Mouse (Mus musculus) left cerebral cortex, adult 11 months (tissue): ENCODE results near the gene Atl3.

Experiments used
- DNase-seq: peaks from one replicate; pipeline ENCODE4 v3.0.0; 2022; ENCODE audit warnings: low spot score

Atl3 gene

GRCm38 (mm10) chr19:7500701-7501100, 6.9 kb downstream of the Atl3 start:
- DNase-seq: no peak

GRCm38 (mm10) chr19:7502432-7502831, 8.6 kb downstream of the Atl3 start:
- no peak for DNase-seq

- no peak for DNase-seq
Measured at GRCm38 (mm10) chr19:7506321-7506720, 12.5 kb downstream of the Atl3 start.

- DNase-seq: no peak
Measured at GRCm38 (mm10) chr19:7508026-7508425, 14.2 kb downstream of the Atl3 start.

DNA sequence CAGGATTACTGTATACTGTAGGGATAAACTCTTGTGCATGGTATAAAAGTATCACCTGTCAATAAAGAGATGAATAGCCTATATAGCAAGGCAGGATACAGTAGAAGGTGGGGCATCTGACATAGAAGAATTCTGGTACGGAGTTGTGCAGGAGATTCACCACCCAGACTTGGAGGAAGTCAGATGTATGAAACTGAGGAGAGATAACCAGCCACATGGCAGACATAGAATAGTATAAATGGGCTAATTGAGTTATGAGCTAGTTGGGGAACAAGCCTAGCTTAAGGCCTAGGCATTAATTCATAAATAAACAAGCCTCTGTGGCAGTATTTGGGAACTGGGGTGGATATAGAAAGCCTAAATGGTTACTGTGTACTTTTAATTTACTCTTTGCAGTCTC, 22.6 kb downstream of the Atl3 start:
- no peak for DNase-seq

DNA sequence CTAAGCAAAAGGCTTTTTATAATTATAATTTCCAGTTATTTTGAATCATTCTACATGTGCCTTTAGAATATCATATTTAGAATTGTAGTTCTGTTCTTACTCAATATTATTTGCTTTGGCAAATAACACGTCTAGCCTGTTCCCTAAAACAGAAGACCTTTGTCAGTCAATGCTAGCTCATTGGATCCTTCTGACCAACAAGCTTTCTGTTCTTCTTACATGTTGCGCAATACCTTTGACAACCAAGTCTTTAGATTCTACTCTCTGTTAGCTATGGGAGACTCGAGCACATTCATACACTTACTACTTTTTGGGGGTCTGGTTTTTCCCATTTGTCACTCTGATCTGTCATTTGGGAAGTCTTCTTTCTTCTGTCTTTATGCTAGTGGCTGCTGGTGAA, 27.8 kb downstream of the Atl3 start:
- DNase-seq: no peak

- DNase-seq: no peak
Measured at GRCm38 (mm10) chr19:7522856-7523255, 29.0 kb downstream of the Atl3 start.

DNA sequence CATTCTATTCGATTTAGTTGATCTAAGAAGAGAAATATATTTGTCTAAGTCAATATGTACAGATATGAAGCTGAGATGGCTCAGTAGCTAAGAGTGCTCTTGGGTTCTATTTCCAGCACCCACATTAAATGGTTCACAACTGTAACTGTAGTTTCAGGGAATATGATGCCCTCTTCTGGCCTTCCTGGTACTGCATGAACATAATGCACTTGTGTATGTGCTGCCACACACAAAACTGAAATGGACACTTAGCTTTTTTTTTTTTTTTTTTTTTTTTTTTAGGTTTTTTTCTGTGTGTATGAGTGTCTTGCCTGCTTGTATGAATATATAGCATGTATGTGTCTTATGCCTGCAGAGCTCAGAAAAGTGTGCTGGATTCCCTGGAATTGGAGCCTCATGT, 29.5 kb downstream of the Atl3 start:
- DNase-seq: no peak

DNA sequence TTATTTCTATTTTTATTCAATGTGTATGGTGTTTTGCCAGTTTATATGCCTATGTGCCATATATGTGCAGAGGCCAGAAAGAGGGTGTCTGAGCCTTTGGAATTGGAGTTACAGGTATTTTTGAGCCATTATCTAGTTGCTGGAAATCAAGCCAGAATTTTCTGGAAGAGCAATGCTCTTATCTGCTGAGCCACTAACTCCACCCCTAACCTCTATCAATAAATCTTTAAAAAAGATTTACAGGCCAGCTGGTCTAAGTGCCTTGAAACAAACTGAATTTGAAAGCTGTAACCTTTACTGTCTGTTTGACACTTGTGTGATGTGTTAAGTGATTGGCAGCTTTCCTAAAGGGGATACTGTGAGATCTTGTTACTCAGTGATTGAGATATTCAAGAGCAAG, 29.9 kb downstream of the Atl3 start:
- no peak for DNase-seq

DNA sequence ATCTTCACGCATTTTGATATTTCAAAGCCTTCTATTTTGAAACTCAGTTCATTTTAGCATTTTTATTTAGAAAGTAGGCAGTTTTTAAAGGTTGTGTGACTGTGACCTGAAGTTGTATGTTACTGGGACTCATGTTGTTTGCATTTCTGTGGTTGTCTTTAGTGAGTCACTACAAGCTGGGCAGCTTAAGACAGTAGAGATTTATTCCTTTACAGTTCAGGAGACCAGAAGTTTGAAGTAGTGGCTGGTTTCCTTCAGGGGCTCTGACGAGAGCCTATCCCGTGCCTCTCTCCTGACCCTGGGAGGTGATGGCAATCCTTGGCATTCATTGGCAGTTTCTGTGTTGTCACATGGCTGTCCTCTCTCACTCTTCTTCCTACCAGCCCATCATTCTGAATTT, 31.0 kb downstream of the Atl3 start:
- no peak for DNase-seq

GRCm38 (mm10) chr19:7528639-7529428, 35.0 kb downstream of the Atl3 start:
- DNase-seq: peak; percentile 34

DNA sequence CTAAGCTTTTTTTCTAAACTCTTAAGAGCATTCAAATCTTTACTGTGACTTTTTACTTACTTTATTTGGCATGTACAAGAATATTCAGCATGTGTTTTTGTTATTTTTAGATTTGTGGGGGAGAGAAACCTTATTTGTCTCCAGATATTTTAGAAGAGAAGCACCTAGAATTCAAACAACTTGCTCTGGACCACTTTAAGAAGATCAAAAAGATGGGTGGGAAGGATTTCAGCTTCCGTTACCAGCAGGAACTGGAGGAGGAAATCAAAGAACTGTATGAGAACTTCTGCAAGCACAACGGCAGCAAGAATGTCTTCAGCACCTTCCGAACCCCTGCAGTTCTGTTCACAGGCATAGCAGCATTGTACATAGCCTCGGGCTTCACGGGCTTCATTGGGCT, 38.1 kb downstream of the Atl3 start:
- DNase-seq: peak; percentile 18

DNA sequence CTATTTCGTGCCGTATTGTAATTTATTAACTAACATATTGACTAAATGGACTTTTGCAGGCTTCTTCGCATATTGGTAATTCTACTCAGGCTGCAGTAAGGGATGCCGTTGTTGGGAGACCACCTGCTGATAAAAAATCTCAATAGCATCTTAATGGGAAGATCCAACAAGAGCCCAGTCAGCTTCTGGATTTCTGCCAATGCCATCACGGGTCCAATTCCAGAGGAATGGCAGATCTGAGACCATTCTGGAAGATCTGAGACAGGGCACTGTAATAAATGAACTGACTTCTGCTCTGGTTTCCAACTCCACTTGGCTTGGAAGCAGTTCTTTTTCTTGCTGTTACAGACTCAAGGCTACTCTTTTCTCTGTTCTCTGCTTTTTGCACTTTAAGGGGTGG, 40.1 kb downstream of the Atl3 start:
- DNase-seq: no peak

DNA sequence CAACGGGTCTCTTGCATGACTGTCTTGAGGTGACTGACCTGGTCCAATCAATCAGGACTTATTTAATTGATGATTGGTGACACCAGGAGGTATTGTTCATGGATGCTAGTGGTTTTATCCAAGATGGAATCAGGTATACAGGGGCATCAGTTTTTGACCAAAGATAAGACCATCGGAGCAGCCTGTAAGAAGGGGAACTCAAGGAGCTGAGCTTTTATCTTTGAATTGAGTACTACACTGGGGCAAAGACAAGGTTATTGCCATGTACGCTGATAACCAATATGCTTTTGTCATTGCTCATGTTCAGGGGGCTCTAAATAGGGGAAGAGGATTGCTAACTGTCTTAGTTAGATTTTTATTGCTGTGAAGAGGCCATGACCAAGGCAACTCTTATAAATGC, 55.1 kb downstream of the Atl3 start:
- DNase-seq: no peak

DNA sequence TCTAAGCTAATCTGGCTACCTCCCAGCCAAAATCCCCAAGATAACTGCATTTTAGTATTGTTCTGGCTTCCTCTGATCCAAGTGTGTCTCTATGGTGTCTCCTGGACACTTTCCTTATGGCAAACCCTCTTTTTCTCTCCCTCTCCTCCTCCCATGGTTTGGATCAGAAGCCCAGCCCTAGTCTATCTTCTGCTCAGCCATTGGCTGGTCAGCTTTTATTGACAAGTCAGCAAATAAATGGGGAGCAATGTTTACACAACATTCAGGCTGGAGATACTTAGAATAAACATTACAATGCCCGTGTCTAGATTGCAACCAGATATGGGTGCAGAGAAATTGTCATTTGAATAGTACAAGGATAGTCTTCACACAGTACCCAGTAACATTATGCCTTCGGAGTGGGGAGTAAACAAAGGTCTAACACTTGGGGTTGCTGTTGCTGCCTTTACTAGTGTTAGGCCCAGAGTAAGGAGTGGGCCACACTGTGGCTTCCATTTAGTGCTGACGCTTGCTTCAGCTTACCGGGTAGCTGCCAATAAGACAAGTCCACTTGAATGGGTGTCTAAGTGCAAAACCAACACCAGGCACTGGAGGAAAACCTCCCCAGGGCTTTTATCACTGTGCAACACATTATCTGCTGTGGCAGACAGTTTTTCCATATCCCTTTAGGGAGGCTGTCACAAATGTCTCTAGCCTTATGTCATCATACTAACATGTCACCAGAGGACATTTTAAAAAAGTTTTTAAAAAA, 57.9 kb downstream of the Atl3 start:
- no peak for DNase-seq

GRCm38 (mm10) chr19:7552301-7552673, 58.4 kb downstream of the Atl3 start:
- DNase-seq: no peak

- DNase-seq: no peak
Measured at GRCm38 (mm10) chr19:7553441-7553840, 59.6 kb downstream of the Atl3 start.

GRCm38 (mm10) chr19:7554881-7555280, 61.0 kb downstream of the Atl3 start:
- DNase-seq: no peak

- no peak for DNase-seq
Measured at GRCm38 (mm10) chr19:7556641-7557040, 62.8 kb downstream of the Atl3 start.

DNA sequence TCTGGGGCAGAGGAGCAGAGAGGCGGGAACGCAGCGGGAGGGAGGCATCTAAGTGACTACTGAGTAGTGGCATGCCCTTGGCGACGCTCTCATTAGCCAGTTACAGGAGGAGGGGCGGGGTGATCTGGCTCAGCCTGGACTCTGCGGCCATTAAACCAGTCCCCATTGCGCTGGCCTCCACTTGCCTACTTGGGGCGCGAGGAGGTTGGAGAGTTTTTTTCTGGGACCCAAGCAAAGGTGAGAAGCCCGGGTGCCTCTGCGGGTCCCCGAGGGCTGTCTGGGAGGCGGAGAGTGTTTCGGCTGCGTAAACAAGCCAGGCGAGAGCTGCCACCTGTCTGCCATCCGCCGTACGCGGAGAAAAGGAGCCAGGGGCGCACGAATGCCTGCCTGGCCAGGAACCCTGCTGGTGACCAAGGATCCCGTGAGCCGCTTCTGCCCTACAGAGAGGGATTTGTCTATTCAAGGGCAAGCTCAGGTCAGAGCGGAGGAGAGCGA, 63.5 kb downstream of the Atl3 start, which contains the start of gene Pla2g16:
Pla2g16 (plus strand) TSS at position 132 of the 495 bp plus-strand sequence.
- no peak for DNase-seq

DNA sequence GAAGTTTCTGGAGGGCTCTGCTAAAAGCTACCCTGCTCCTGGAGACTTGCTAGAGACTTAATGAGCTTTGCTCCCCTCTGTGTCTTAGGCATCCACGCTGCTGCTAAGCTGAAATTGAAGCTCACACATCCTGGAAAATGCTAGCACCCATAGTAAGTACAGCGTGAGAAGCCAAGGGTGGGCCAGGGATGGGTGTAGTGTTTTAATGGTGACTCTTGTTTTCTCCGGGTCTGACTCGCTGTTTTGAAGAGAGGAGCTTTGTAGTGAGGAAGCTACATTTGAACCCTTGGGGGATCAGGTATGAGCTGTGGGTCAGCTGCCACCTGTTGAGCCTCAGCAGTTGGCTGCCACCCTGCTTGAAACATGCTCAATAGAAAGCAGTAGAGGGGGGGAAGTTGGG, 64.0 kb downstream of the Atl3 start:
- DNase-seq: no peak

DNA sequence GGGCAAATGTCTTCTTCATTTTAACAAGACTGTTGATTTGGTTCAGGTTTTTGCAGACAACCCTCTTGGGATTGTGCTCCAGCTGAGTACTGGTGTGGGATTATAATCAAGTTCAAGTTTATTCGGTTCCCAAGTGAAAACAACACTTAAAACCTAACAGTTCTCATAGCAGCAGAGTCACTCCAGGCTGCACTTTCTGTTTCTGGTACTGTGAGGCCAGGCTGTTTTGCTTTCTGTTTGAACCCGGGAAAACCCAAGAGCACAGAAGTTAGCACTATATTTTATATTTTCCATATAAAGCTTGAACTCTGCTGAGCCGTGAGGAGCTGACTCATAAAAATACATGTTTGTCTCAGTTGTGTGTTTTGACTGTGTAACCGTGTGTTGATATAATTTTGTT, 64.8 kb downstream of the Atl3 start:
- no peak for DNase-seq

GRCm38 (mm10) chr19:7559986-7560385, 66.1 kb downstream of the Atl3 start:
- DNase-seq: no peak
